Mouse (Mus musculus) erythroblast, embryonic 14.5 days (primary cell): ENCODE measurements around the gene Apom.

ENCODE experiments used
- GATA1 ChIP-seq: IDR thresholded peaks from 2 replicates; pipeline ENCODE4 v1.6.1; 2012; ENCODE audit warnings: low read length, inconsistent platforms, mixed read lengths
- TAL1 ChIP-seq: IDR thresholded peaks from 3 replicates; pipeline ENCODE4 v1.6.1; 2012; ENCODE audit warnings: low read length, inconsistent platforms, mixed read lengths

- TF ChIP-seq TAL1: no peak
- no peak for TF ChIP-seq GATA1
These were observed 6.8 kb downstream of the Apom start for GRCm38 (mm10) chr17:35125081-35125480.
